Mouse (Mus musculus) small intestine, adult 2 months (tissue): ENCODE results near the gene E330017A01Rik. TPM values are rescaled to one million over a fixed set of nuclear protein-coding genes. Genes with fewer than 3 reads are reported as not detected.

Experiments
- H3K27ac ChIP-seq: fragments of 200-500 bp; 2 replicates; pipeline ENCODE4 v1.5.1; 2012; ENCODE audit warnings: low read depth, low read length, control low read depth, inconsistent platforms; ENCODE audit not compliant: insufficient read depth
- H3K27me3 ChIP-seq: fragments of 200-500 bp; 2 replicates; pipeline ENCODE4 v1.6.1; 2012; ENCODE audit warnings: mild to moderate bottlenecking, moderate library complexity, low read length, inconsistent platforms; ENCODE audit not compliant: control insufficient read depth, insufficient read depth
- H3K36me3 ChIP-seq: fragments of 200-500 bp; 2 replicates; pipeline ENCODE4 v1.6.1; 2012; ENCODE audit warnings: mild to moderate bottlenecking, low read length, control low read depth, inconsistent platforms; ENCODE audit not compliant: control insufficient read depth, insufficient read depth
- H3K4me1 ChIP-seq: fragments of 200-500 bp; 2 replicates; pipeline ENCODE4 v1.6.1; 2012; ENCODE audit warnings: low read length, inconsistent platforms, mixed read lengths; ENCODE audit not compliant: control insufficient read depth, insufficient read depth, insufficient read length
- H3K4me3 ChIP-seq: fragments of 200-500 bp; 2 replicates; pipeline ENCODE4 v1.5.1; 2012; ENCODE audit warnings: low read depth, mild to moderate bottlenecking, control low read depth, inconsistent platforms, low read length, moderate library complexity
- CTCF ChIP-seq: fragments of 200-500 bp; IDR thresholded peaks from 2 replicates; pipeline ENCODE4 v1.5.1; 2012; ENCODE audit warnings: low read depth, mild to moderate bottlenecking, control low read depth, inconsistent platforms, low read length, moderate library complexity, mixed read lengths; ENCODE audit not compliant: insufficient replicate concordance, insufficient read length; ENCODE audit errors: extremely low read depth
- POLR2A ChIP-seq: fragments of 200-500 bp; IDR thresholded peaks from 2 replicates; pipeline ENCODE4 v1.6.1; 2012; ENCODE audit warnings: low read depth, mild to moderate bottlenecking, control low read depth, inconsistent platforms, low read length, moderate library complexity
- WGBS: fragments of 180-500 bp; shearing (Covaris S2); methylation state at CpG from one replicate; pipeline ENCODE4 v1.1.7; 2018; 5-methylcytosine and 5-hydroxymethylcytosine counted together
- polyA plus RNA-seq: library from polyadenylated mRNA; depleted of rRNA; stranded (reverse); fragments of >200 nt; gene quantifications from 2 replicates; pipeline ENCODE4 v1.2.3, GENCODE M21; 2012

The E330017A01Rik gene
- polyA plus RNA-seq, 1 experiment: not detected

- no peak overlapping the region for H3K4me3 ChIP-seq
- H3K36me3 ChIP-seq: peaks cover 35% of the 10 kb centered on the region
- 92% methylated on average over 5 of the region's 5 CpGs for WGBS
- H3K27me3 ChIP-seq: no peaks in the 10 kb centered on the region
- H3K27ac ChIP-seq: no peak overlapping the region
- H3K4me1 ChIP-seq: no peaks in the 10 kb centered on the region
- TF ChIP-seq POLR2A: no peak
- TF ChIP-seq CTCF: no peak
Observed at GRCm38 (mm10) chr16:58677491-58677890, 39.0 kb upstream of the E330017A01Rik start.

DNA sequence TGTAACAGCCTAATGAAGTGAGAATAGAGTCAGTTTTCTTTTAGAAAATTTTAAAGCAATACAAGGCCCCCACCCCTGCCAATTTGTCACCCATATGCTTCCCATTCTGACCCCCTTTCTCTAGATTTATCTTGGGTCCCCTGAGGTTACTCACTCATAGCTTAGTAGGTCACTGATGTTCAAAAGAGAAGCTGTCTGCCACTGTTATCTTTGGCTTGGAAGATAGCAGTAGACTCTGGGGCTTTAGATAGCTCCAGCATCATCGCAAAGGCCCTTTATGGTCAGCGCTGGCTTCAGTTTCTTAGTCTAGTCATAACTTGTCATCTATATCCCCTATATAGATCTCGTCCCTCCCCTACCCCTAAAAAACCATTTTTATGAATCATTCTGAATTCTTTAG, 38.1 kb upstream of the E330017A01Rik start:
- TF ChIP-seq CTCF (no peak), POLR2A (no peak)
- 92% methylated on average over 3 of the region's 3 CpGs for WGBS
- Histone ChIP-seq H3K4me1 (no peaks in the 10 kb centered on the region), H3K4me3 (no peak overlapping the region), H3K36me3 (peaks cover 35% of the 10 kb centered on the region), H3K27me3 (no peaks in the 10 kb centered on the region), H3K27ac (no peak overlapping the region)

DNA sequence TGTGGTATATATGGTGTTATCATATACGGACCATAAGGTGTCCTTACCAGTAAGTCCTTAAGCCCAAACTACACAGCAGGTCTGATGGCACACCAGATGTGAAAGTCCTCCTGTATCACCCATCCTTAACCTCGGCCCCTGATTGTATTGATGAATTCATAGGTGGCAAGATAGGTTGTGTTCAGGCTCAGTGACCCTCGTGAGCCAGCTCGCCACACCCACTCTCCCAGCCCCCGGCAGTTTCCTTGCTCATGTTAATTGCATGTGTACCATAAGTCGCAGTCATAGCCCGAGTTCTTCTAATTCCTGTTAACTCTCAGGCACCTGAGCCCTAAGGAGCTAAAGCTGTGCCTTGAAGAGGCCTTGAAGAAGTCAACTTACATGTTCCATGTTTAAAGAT, 37.6 kb upstream of the E330017A01Rik start:
- Histone ChIP-seq H3K27me3 (no peaks in the 10 kb centered on the region), H3K27ac (no peak overlapping the region), H3K4me1 (no peaks in the 10 kb centered on the region), H3K4me3 (no peak overlapping the region), H3K36me3 (peaks cover 35% of the 10 kb centered on the region)
- WGBS: 74% methylated on average over 7 of the region's 7 CpGs
- no peak for TF ChIP-seq POLR2A
- TF ChIP-seq CTCF: no peak

DNA sequence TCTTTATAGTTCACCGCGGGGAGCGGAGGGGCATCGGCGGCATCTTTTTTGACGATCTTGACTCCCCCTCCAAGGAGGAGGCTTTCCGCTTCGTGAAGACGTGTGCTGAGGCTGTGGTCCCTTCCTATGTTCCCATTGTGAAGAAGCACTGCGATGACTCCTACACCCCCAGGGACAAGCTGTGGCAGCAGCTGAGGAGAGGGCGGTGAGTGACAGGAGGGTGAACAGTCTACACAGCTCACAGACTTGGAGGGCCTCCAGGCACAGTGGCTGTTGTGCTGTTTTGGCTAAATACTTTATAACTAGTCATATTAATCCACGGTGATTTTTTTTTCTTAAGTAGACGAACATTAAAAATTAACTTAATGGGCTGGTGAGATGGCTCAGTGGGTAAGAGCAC, 36.7 kb upstream of the E330017A01Rik start:
- Histone ChIP-seq H3K27ac (no peak overlapping the region), H3K4me3 (no peak overlapping the region), H3K36me3 (peaks cover 30% of the 10 kb centered on the region), H3K4me1 (no peaks in the 10 kb centered on the region), H3K27me3 (no peaks in the 10 kb centered on the region)
- 94% methylated on average over 13 of the region's 13 CpGs for WGBS
- TF ChIP-seq POLR2A (no peak), CTCF (no peak)

DNA sequence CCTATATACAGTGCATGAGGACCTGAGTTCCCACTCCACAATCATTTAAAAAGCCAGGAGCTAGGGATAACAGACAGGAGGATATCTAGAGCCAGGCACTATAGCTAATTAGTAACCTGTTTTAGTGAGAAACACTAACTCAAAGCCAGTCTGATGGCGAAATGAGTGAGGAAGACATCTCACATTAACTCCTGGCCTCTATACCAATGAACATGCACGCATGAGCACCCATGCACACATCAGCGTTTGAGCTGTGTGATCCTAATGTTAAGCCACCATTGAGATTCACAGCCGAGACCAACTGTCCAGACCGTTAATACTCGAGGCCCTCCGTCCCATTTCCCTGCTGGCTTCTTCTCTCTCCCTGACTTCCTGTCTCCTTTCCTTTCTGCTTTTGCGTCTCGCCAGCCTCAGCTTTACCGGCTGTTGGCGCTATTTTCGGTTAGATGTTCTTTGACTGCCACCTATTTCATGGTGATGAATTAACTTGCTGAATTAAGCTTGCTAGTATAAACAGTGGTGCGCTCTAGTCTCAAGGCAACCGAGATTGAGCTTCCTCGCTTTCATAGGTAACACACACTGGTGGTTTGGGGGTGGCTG, 35.4 kb upstream of the E330017A01Rik start:
- TF ChIP-seq CTCF (no peak), POLR2A (no peak)
- Histone ChIP-seq H3K4me3 (no peak overlapping the region), H3K27me3 (no peaks in the 10 kb centered on the region), H3K4me1 (peaks cover 2% of the 10 kb centered on the region; the same call in 1 of the 2 replicates), H3K27ac (no peak overlapping the region), H3K36me3 (peaks cover 28% of the 10 kb centered on the region)
- 96% methylated on average over 15 of the region's 15 CpGs for WGBS

- no peak overlapping the region for H3K4me3 ChIP-seq
- H3K4me1 ChIP-seq: peaks cover 4% of the 10 kb centered on the region; the same call in 1 of the 2 replicates
- peaks cover 25% of the 10 kb centered on the region for H3K36me3 ChIP-seq
- no peak for TF ChIP-seq POLR2A
- TF ChIP-seq CTCF: no peak
- WGBS: 94% methylated on average over 13 of the region's 13 CpGs
- H3K27ac ChIP-seq: no peak overlapping the region
- no peaks in the 10 kb centered on the region for H3K27me3 ChIP-seq
Observed at GRCm38 (mm10) chr16:58672396-58672795, 33.9 kb upstream of the E330017A01Rik start.

- H3K36me3 ChIP-seq: peaks cover 23% of the 10 kb centered on the region
- no peak overlapping the region for H3K27ac ChIP-seq
- no peaks in the 10 kb centered on the region for H3K27me3 ChIP-seq
- TF ChIP-seq CTCF (no peak), POLR2A (no peak)
- H3K4me1 ChIP-seq: peaks cover 4% of the 10 kb centered on the region; the same call in 1 of the 2 replicates
- no peak overlapping the region for H3K4me3 ChIP-seq
- 60% methylated on average over 8 of the region's 8 CpGs for WGBS
Observed at GRCm38 (mm10) chr16:58671212-58671985, 32.9 kb upstream of the E330017A01Rik start.
